Mouse (Mus musculus): Measurements from ENCODE around the gene Arhgef17.

DNA sequence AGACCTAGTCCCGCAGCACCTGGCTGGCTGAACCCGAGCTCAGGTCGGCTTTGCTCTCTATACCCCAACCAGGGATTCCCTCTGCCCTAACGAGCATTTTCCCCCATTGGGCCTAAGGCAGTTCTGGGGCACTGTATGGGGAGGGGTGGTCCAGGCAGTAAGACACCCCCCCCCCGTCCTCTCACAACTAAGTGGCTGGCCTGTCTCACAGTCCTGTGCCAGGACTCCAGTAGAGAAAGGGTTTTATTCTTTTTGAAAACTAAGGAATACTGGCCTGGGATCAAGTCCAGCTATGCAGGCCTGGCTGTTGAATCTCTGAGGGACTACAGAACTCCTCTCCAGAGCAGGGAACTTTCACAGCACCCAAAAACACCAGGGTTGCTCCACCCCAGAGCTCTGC lies 16.7 kb downstream of the Arhgef17 start:
- TF ChIP-seq CTCF (IDR thresholded peaks at IDR 0.05; ENCODE audit: extremely low read depth, insufficient read length, insufficient replicate concordance, low read depth, low read length) (no peak), POLR2A (IDR thresholded peaks at IDR 0.05; ENCODE audit: low read depth, low read length) (no peak)

All from small intestine, adult 2 months (tissue).